Mouse (Mus musculus) embryonic facial prominence, embryonic 15.5 days (tissue): ENCODE data around the gene Usp9x. TPM values are rescaled to one million over a fixed set of nuclear protein-coding genes. Genes with fewer than 3 reads are reported as not detected.
A peak's percentile ranks its signal among the peaks of the same experiment; 100 is the strongest.

Experiments used
- ATAC-seq: fragments of 200-750 bp; cut with Nextera tagmentation; 2 replicates; pipeline ENCODE4 v1.8.0; 2017; ENCODE audit warnings: low read depth, moderate TSS enrichment; ENCODE audit not compliant: insufficient number of reproducible peaks, low FRiP score, low TSS enrichment
- H3K27ac ChIP-seq: fragments of 300-500 bp; sonication (generic); replicated peaks from 2 replicates; pipeline ENCODE4 v1.5.1; 2015; ENCODE audit warnings: mild to moderate bottlenecking, inconsistent platforms
- H3K27me3 ChIP-seq: fragments of 300-500 bp; sonication (generic); 2 replicates; pipeline ENCODE4 v1.6.1; 2015; ENCODE audit warnings: inconsistent platforms
- H3K36me3 ChIP-seq: fragments of 300-500 bp; sonication (generic); 2 replicates; pipeline ENCODE4 v1.6.1; 2015; ENCODE audit warnings: mild to moderate bottlenecking, inconsistent platforms
- H3K4me1 ChIP-seq: fragments of 300-500 bp; sonication (generic); 2 replicates; pipeline ENCODE4 v1.6.1; 2015; ENCODE audit warnings: inconsistent platforms
- H3K4me2 ChIP-seq: fragments of 300-500 bp; sonication (generic); replicated peaks from 2 replicates; pipeline ENCODE4 v1.6.1; 2015; ENCODE audit warnings: mild to moderate bottlenecking, inconsistent platforms
- H3K4me3 ChIP-seq: fragments of 300-500 bp; sonication (generic); replicated peaks from 2 replicates; pipeline ENCODE4 v1.5.1; 2015; ENCODE audit warnings: mild to moderate bottlenecking, inconsistent platforms
- H3K9ac ChIP-seq: fragments of 300-500 bp; sonication (generic); 2 replicates; pipeline ENCODE4 v1.6.1; 2015; ENCODE audit warnings: inconsistent platforms
- H3K9me3 ChIP-seq: fragments of 300-500 bp; sonication (generic); replicated peaks from 2 replicates; pipeline ENCODE4 v1.6.1; 2016; ENCODE audit warnings: inconsistent platforms
- WGBS: fragments of 180-500 bp; shearing (Covaris S2); methylation state at CpG from one replicate; pipeline ENCODE4 v1.1.7; 2015; 5-methylcytosine and 5-hydroxymethylcytosine counted together
- polyA plus RNA-seq: library from polyadenylated mRNA; unstranded; fragments of >200 nt; fragmentation: Nextera tagmentation; extraction: Ambion mirVana; gene quantifications from 2 replicates; pipeline ENCODE4 v1.2.1, GENCODE M21; 2015

Usp9x gene
- polyA plus RNA-seq, 1 experiment from 2014 or later = 22.9 TPM

- WGBS = 86% methylated on average over 5 of the region's 5 CpGs
- no peaks in the 10 kb centered on the region for H3K9me3 ChIP-seq
These were observed 26.6 kb upstream of the Usp9x start for GRCm38 (mm10) chrX:13044666-13045065.

GRCm38 (mm10) chrX:13046893-13047435, 24.3 kb upstream of the Usp9x start:
- H3K9ac ChIP-seq = no peak overlapping the region
- 0 out of 2 replicates have a peak, but pooled peaks cover under 1% of the 10 kb centered on the region for H3K27me3 ChIP-seq
- WGBS = 38% methylated on average over 6 of the region's 6 CpGs
- no peak for ATAC-seq
- H3K4me3 ChIP-seq = no peak overlapping the region; the same call in 1 of the 2 replicates
- H3K9me3 ChIP-seq = no peaks in the 10 kb centered on the region
- H3K4me2 ChIP-seq = no peak overlapping the region; the same call in 1 of the 2 replicates
- no peak overlapping the region for H3K27ac ChIP-seq
- H3K4me1 ChIP-seq = no peaks in the 10 kb centered on the region
- H3K36me3 ChIP-seq = no peaks in the 10 kb centered on the region

More at GRCm38 (mm10) chrX:13044666-13045065, 26.6 kb upstream of the Usp9x start:
- 0 out of 2 replicates have a peak, but pooled peaks cover 6% of the 10 kb centered on the region for H3K27me3 ChIP-seq
- ATAC-seq = no peak
- H3K36me3 ChIP-seq = no peaks in the 10 kb centered on the region
- no peaks in the 10 kb centered on the region for H3K4me1 ChIP-seq
- no peak overlapping the region for H3K4me3 ChIP-seq
- H3K4me2 ChIP-seq = no peak overlapping the region
- no peak overlapping the region for H3K27ac ChIP-seq
- no peak overlapping the region for H3K9ac ChIP-seq

GRCm38 (mm10) chrX:13047631-13048345, 23.5 kb upstream of the Usp9x start:
- 0 out of 2 replicates have a peak, but pooled peaks have one; percentile 29 for ATAC-seq
- peak overlapping the region; percentile 40 for H3K4me2 ChIP-seq

DNA sequence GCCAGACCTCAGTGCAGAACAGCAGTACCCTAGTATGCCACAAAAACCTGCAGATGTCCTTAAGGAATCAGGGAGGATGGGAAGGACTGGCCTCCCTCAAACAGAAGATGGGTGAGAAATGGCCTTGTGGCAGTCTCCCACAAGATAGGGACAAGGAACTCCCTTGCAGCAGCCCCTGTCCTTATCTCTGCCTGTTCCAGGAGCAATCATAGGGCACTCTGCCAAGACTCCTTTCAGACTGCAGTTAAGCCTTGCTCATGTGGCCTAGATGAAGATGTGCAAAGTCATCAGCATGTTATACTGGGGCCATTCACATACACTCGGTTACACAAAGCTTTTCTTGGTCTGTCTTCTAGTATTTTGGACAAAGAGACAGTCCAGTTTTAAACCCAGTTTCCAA, 16.7 kb upstream of the Usp9x start:
- no peak overlapping the region for H3K9ac ChIP-seq
- no peaks in the 10 kb centered on the region for H3K9me3 ChIP-seq
- H3K27me3 ChIP-seq = peaks cover 6% of the 10 kb centered on the region; the same call in 1 of the 2 replicates
- no peaks in the 10 kb centered on the region for H3K4me1 ChIP-seq
- WGBS = 77% methylated on average over 1 of the region's 1 CpGs
- H3K4me3 ChIP-seq = no peak overlapping the region
- no peak for ATAC-seq
- no peak overlapping the region for H3K27ac ChIP-seq
- H3K4me2 ChIP-seq = no peak overlapping the region
- no peaks in the 10 kb centered on the region for H3K36me3 ChIP-seq

More at GRCm38 (mm10) chrX:13047631-13048345, 23.5 kb upstream of the Usp9x start:
- H3K9me3 ChIP-seq = no peaks in the 10 kb centered on the region
- 17% methylated on average over 14 of the region's 14 CpGs for WGBS
- H3K4me1 ChIP-seq = no peaks in the 10 kb centered on the region
- peak overlapping the region; percentile 10; the same call in 1 of the 2 replicates for H3K4me3 ChIP-seq
- H3K36me3 ChIP-seq = no peaks in the 10 kb centered on the region
- no peaks in the 10 kb centered on the region for H3K27me3 ChIP-seq
- H3K9ac ChIP-seq = no peak overlapping the region
- H3K27ac ChIP-seq = no peak overlapping the region

- H3K27me3 ChIP-seq = no peaks in the 10 kb centered on the region
- no peaks in the 10 kb centered on the region for H3K9me3 ChIP-seq
- H3K4me3 ChIP-seq = no peak overlapping the region
- no peak for ATAC-seq
- H3K4me2 ChIP-seq = no peak overlapping the region
- no peaks in the 10 kb centered on the region for H3K36me3 ChIP-seq
- 59% methylated on average over 3 of the region's 3 CpGs for WGBS
- H3K9ac ChIP-seq = no peak overlapping the region
- no peak overlapping the region for H3K27ac ChIP-seq
- no peaks in the 10 kb centered on the region for H3K4me1 ChIP-seq
These were observed 9.3 kb upstream of the Usp9x start for GRCm38 (mm10) chrX:13061961-13062360.

GRCm38 (mm10) chrX:13064273-13064925, 6.9 kb upstream of the Usp9x start:
- Histone ChIP-seq H3K27ac (no peak overlapping the region), H3K4me2 (no peak overlapping the region), H3K9me3 (no peaks in the 10 kb centered on the region), H3K4me3 (no peak overlapping the region), H3K4me1 (no peaks in the 10 kb centered on the region), H3K9ac (no peak overlapping the region), H3K36me3 (no peaks in the 10 kb centered on the region), H3K27me3 (no peaks in the 10 kb centered on the region)
- WGBS = 78% methylated on average over 7 of the region's 9 CpGs
- ATAC-seq = no peak

DNA sequence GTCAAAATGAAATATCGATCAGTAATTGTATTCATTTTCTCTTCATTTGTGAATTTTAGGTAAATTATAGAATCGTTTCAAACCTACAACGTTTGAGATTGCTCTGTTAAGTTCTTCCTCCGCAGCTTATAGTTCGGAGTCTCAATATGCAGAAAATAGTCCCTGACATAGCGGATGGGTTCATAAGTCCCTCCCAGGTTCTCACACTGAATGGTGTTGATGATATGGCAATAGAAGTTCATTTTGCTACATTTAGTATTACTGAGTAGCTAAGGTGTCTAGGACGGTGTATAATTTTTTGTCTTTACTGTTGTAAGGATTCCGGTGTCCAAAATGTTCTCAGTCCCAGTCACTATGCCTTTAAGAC, 1.1 kb upstream of the Usp9x start:
- 23% methylated on average over 8 of the region's 8 CpGs for WGBS
- no peaks in the 10 kb centered on the region for H3K9me3 ChIP-seq
- peak overlapping the region; percentile 67 for H3K4me3 ChIP-seq
- H3K9ac ChIP-seq = peak overlapping the region; percentile 31
- no peaks in the 10 kb centered on the region for H3K4me1 ChIP-seq
- H3K27me3 ChIP-seq = no peaks in the 10 kb centered on the region
- H3K4me2 ChIP-seq = peak overlapping the region; percentile 45
- H3K27ac ChIP-seq = peak overlapping the region; percentile 95
- ATAC-seq = no peak
- H3K36me3 ChIP-seq = no peaks in the 10 kb centered on the region

DNA sequence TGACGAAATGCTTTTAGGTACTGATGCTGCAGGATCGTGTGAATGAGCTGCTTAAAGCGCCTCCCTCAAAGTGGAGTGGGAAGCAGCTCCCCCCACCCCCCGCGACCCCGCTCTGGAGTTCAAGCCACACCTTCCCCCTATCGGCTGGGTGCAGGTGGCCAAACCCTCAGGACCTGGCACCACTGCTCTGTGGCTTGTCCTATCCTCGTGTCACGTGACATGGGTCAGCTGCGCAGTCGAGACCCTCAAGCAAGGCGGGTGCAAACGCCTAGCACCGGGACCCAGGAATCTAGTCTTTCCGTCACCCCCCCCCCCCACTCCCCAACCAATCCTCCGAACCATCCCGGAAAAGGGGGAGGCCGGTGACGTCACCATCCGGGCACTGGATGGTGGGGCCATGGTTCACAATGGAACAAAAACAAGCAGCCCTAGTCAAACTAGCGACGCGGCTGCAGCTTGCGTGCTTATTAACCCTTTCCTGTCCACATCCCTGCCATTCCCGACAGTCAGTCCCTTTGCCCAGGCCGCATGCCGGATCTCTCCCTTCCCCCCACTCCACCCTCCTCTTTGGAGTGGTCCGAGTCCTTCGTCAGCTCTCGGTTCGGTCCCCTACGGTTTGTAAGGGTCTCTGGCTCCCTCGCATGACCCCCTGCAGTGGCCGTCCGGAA, 591 bp upstream of the Usp9x start:
- WGBS = 17% methylated on average over 35 of the region's 35 CpGs
- H3K4me2 ChIP-seq = peak overlapping the region; percentile 45
- H3K9me3 ChIP-seq = no peaks in the 10 kb centered on the region
- no peaks in the 10 kb centered on the region for H3K27me3 ChIP-seq
- H3K4me1 ChIP-seq = no peaks in the 10 kb centered on the region
- H3K4me3 ChIP-seq = peak overlapping the region; percentile 67
- H3K36me3 ChIP-seq = no peaks in the 10 kb centered on the region
- H3K9ac ChIP-seq = peak overlapping the region; percentile 31
- H3K27ac ChIP-seq = peak overlapping the region; percentile 95
- ATAC-seq = peak; percentile 88

DNA sequence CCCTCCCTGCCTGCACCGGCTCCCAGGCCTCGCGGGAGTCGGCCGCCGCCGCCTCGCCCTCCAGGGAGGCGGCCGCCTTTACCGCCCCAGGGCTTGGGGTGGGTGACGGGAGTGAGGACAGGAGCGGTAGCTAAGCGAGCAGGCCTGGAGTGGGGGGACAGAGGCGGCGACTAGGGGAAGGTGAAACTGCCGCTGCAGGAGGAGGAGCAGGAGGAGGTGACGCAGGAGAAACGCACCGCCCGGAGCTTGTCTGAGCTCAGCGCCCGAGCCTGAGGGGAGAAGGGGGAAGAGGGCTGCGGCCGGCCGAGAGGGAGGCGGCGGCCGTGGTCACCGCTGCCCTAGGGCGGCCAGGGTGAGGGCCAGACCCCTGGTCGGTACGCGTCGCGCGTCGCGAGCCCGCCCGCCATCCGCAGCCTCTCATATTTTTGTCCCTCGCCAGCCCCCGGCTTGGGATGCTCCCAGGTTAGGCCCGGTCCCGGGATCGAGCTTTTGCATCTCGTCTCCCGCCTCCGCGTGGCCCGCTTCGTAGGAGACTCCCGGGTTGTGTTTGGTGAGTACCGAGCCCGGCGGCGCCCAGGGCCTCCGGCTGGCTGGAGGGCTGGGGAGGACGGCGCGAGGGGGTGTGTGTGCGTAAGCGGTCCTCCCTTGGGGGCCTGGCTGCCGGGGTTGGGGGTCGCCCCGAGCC, 620 bp downstream of the Usp9x start:
- Histone ChIP-seq H3K4me3 (peak overlapping the region; percentile 67), H3K4me2 (peak overlapping the region; percentile 47), H3K27me3 (no peaks in the 10 kb centered on the region), H3K4me1 (no peaks in the 10 kb centered on the region), H3K36me3 (no peaks in the 10 kb centered on the region), H3K27ac (peak overlapping the region; percentile 95), H3K9me3 (no peaks in the 10 kb centered on the region), H3K9ac (peak overlapping the region; percentile 66)
- peak; percentile 64 for ATAC-seq
- 15% methylated on average over 62 of the region's 67 CpGs for WGBS

DNA sequence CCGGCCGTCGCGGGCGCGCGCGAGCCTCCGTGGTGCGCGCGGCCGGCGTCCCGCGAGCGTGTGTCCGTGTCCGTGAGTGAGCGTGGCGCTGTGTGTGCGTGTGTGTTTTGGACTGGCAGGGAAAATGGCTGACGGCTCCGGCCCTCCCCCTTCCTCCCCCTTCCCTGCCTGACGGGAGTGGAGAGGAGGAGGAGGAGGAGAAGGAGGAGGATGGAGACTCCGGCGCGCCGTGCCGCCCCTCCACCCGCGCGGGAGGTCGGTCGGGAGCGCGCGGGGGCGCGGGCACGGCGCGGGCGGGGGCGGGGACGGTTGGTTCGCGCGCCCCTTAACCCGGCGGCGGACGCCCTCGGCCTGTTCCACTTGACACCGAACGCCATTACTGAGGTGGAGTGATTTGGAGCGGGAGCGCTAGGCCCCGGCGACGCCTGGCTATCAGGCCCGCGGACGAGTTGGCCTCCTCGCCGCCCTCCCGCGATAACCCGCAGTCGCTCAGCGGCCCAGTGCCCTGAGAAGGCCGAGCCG, 1.2 kb downstream of the Usp9x start:
- no peaks in the 10 kb centered on the region for H3K4me1 ChIP-seq

More for the DNA sequence above, 1.2 kb downstream of the Usp9x start:
- Histone ChIP-seq H3K9ac (peak overlapping the region; percentile 66), H3K27me3 (no peaks in the 10 kb centered on the region), H3K36me3 (no peaks in the 10 kb centered on the region), H3K27ac (peak overlapping the region; percentile 95), H3K4me2 (peak overlapping the region; percentile 47), H3K4me3 (peak overlapping the region; percentile 67), H3K9me3 (no peaks in the 10 kb centered on the region)
- ATAC-seq = 0 out of 2 replicates have a peak, but pooled peaks have one; percentile 35
- 16% methylated on average over 55 of the region's 73 CpGs for WGBS
